Mouse (Mus musculus): ENCODE data around the gene Cabp7. TPM values are rescaled to one million over a fixed set of nuclear protein-coding genes. Genes with fewer than 3 reads are reported as not detected.
A peak's percentile ranks its signal among the peaks of the same experiment; 100 is the strongest.

The Cabp7 gene
- polyA plus RNA-seq, 1 experiment from 2014 or later = 5.1 TPM

DNA sequence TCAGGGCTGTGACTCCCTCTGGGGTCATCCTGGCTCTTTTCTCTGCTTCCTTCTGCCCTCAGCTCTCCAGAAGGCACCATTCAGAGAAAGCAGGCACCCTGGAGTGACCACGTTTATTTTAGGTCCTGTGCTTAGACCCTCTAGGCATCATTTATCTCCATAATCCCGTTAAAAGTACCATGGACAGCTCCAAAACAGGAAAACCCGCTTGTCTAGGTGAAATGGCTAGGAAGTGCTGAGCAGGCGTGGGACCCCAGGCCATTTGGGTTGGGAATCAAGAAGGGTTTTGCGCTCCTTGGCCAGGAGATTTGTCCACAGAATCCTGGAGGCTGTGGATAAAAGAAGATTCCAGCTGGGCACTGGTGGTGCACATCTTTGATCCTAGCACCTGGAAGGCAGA, 17.1 kb upstream of the Cabp7 start:
- Histone ChIP-seq H3K9ac (no peak overlapping the region), H3K27me3 (replicated peaks) (peaks cover 3% of the 10 kb centered on the region; the same call in 1 of the 2 replicates), H3K4me2 (replicated peaks) (no peak overlapping the region), H3K4me3 (no peak overlapping the region), H3K27ac (no peak overlapping the region), H3K36me3 (peaks cover 14% of the 10 kb centered on the region), H3K9me3 (no peaks in the 10 kb centered on the region), H3K4me1 (peaks cover 33% of the 10 kb centered on the region)
- peak; percentile 49; the same call in 1 of the 2 replicates for ATAC-seq (ENCODE audit: low FRiP score, low read depth)
- WGBS = 19% methylated on average over 5 of the region's 5 CpGs

DNA sequence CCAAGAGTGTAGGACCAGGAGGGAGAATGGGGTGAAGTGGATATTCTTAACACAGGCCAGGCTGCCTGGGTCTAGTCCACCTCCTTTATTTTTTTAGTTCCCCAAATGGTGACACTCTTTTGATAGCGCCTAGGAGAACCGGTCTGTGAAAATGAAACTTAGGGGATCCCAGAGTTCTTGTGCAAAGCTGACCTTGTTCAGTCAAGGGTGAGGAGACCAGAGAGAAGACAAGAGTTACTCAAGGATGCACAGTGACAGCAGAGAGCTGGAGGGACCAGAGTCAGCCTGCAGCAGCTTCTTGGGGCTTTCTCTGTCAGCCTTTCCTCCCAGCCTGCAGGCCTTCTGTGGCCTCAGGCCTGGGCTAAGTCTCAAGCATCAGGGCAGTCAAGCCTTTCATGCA, 15.9 kb upstream of the Cabp7 start:
- H3K36me3 ChIP-seq = peaks cover 5% of the 10 kb centered on the region; the same call in 1 of the 2 replicates
- H3K9ac ChIP-seq = no peak overlapping the region
- peaks cover 3% of the 10 kb centered on the region; the same call in 1 of the 2 replicates for H3K27me3 ChIP-seq (replicated peaks)
- no peak overlapping the region for H3K27ac ChIP-seq
- WGBS = 21% methylated on average over 2 of the region's 2 CpGs
- peaks cover 37% of the 10 kb centered on the region for H3K4me1 ChIP-seq
- H3K4me3 ChIP-seq = no peak overlapping the region
- H3K9me3 ChIP-seq = no peaks in the 10 kb centered on the region
- ATAC-seq (ENCODE audit: low FRiP score, low read depth) = no peak
- H3K4me2 ChIP-seq (replicated peaks) = no peak overlapping the region

DNA sequence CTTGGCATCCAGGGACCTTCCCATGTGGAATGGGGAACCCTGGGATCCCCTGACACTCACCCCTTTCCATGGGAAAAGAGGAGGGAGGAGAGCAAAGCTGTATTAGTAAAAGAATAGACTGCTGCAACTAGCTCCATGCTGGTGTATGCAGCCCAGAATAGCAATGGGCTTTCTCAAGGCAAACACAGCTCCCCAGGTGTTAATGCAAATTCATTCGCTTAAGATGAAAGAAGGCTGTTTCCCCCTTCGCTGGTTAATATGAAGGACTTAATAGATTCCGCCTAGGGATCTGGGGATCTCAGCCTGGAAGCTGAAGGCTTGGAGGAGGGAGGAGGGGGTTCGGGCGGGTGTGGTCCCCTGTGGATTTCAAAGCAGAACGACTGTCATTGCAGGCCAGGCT, 15.4 kb upstream of the Cabp7 start:
- 0 out of 2 replicates have a peak overlapping the region, but pooled peaks have one; percentile 3 for H3K27ac ChIP-seq
- H3K4me2 ChIP-seq (replicated peaks) = no peak overlapping the region
- peaks cover 3% of the 10 kb centered on the region; the same call in 1 of the 2 replicates for H3K27me3 ChIP-seq (replicated peaks)
- 11% methylated on average over 6 of the region's 6 CpGs for WGBS
- H3K36me3 ChIP-seq = 0 out of 2 replicates have a peak, but pooled peaks cover 2% of the 10 kb centered on the region
- no peak overlapping the region for H3K9ac ChIP-seq
- ATAC-seq (ENCODE audit: low FRiP score, low read depth) = no peak
- H3K4me1 ChIP-seq = peaks cover 42% of the 10 kb centered on the region
- H3K9me3 ChIP-seq = no peaks in the 10 kb centered on the region
- no peak overlapping the region for H3K4me3 ChIP-seq

DNA sequence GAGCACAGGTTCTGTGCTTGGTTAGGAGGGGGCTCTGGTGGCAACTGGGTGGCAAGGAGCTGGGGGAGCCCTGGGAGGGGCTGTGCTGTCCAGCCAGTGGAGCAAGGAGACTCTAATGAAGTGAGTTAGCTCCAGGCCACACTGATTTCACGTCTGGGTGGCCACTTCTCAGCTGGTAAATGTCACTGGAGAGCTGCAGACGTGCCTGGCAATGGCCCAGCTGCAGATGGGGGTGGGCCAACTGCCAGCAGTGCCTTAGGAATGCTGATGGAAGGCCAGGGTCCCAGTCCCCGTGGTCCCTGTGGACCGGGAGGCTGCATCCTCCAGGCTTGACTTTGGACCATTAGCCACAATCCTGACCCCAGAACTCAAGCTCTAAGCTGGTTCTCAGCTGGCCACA, 13.9 kb upstream of the Cabp7 start:
- Histone ChIP-seq H3K4me2 (replicated peaks) (no peak overlapping the region), H3K4me1 (peaks cover 49% of the 10 kb centered on the region), H3K27ac (no peak overlapping the region), H3K4me3 (no peak overlapping the region), H3K36me3 (no peaks in the 10 kb centered on the region), H3K9me3 (no peaks in the 10 kb centered on the region), H3K9ac (no peak overlapping the region), H3K27me3 (replicated peaks) (peaks cover 3% of the 10 kb centered on the region; the same call in 1 of the 2 replicates)
- ATAC-seq (ENCODE audit: low FRiP score, low read depth) = no peak
- WGBS = 20% methylated on average over 4 of the region's 4 CpGs

DNA sequence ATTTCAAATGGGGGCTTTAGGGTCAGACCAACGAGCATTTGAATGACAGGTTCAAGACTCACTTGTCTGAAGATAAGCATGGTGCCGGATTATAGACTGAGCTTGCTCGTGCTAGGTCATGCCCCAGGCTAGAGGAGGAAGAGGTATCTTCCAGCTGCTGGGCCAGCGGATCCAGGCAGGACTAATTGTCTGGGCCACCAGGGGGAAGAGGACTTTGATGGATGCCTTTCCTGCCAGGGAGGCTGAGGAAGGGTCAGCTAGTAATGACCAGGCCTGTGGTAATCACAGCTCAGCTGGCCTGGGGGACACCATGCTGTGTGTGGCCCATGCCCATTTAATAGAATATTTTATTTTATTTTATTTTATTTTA, 11.2 kb upstream of the Cabp7 start:
- 0 out of 2 replicates have a peak, but pooled peaks cover 4% of the 10 kb centered on the region for H3K9me3 ChIP-seq
- no peak overlapping the region for H3K4me3 ChIP-seq
- H3K4me1 ChIP-seq = peaks cover 41% of the 10 kb centered on the region
- WGBS = 7% methylated on average over 4 of the region's 4 CpGs
- H3K4me2 ChIP-seq (replicated peaks) = no peak overlapping the region
- no peak overlapping the region for H3K9ac ChIP-seq
- peaks cover 3% of the 10 kb centered on the region; the same call in 1 of the 2 replicates for H3K27me3 ChIP-seq (replicated peaks)
- H3K27ac ChIP-seq = no peak overlapping the region
- ATAC-seq (ENCODE audit: low FRiP score, low read depth) = peak; percentile 21; the same call in 1 of the 2 replicates
- no peaks in the 10 kb centered on the region for H3K36me3 ChIP-seq

DNA sequence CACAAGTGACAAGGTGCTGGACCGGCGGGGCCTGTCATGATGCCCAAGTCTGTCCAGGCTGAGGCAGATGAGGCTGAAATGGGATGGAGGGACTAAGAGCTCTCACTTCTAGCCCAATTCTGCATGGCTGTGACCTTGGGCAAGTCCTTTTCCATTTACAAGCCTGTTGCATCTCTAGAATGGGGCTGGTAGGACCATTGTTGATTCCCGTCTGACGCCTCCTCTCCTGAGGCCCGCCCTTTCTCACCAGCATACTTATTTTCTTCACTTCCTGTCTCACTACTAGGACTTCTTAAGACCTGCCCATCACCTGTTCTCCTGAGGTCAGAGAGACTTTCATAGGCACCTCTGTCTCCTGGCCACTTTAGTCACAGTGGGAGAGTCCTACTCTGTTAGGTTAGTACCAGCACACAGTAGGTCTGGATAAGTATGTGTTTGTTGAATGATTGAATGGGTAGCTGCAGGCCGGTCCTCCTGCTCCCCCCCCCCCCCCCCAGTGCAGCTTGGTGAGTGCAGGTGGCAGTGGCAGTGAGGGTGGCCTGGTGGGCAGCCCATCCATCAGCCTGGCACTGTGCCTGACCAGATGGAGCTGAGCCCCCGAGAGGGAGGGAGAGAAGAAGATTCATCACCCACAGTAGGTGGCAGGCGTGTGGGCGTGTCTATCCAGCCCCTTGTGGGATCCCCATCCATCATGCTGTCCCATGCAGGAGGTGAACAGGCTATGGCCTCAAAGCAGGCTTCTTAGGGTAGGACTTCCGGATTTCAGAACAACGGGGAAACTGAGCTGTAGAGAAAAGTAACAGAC, 10.6 kb upstream of the Cabp7 start:
- Histone ChIP-seq H3K4me2 (replicated peaks) (no peak overlapping the region), H3K9me3 (0 out of 2 replicates have a peak, but pooled peaks cover 4% of the 10 kb centered on the region), H3K27ac (no peak overlapping the region), H3K4me3 (no peak overlapping the region), H3K36me3 (no peaks in the 10 kb centered on the region), H3K27me3 (replicated peaks) (peaks cover 3% of the 10 kb centered on the region; the same call in 1 of the 2 replicates), H3K4me1 (peaks cover 36% of the 10 kb centered on the region), H3K9ac (no peak overlapping the region)
- peak; percentile 65 for ATAC-seq (ENCODE audit: low FRiP score, low read depth)
- WGBS = 32% methylated on average over 11 of the region's 11 CpGs

DNA sequence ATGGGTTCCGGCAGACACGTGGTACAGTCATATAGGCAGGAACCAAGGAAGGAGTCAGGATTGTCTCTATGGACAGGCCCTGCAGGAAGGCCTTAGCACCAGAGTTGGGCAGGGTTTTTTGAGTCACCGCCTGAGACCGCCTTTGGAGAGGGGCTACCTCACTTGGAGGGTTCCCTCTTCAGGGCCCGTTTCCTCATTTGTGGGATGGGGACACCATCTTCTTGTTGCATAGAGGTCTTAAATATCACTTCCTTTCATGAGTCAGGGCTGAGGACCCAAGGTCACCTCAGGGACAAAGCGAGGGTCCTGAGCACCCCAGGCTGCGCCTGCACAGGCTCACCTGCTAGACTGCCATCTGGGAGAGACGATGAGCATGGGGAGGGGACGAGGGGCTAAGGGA, 9.9 kb upstream of the Cabp7 start:
- H3K9ac ChIP-seq = no peak overlapping the region
- H3K4me2 ChIP-seq (replicated peaks) = no peak overlapping the region
- H3K4me3 ChIP-seq = no peak overlapping the region
- 72% methylated on average over 9 of the region's 9 CpGs for WGBS
- no peak overlapping the region for H3K27ac ChIP-seq
- H3K27me3 ChIP-seq (replicated peaks) = peaks cover 3% of the 10 kb centered on the region; the same call in 1 of the 2 replicates
- H3K36me3 ChIP-seq = no peaks in the 10 kb centered on the region
- ATAC-seq (ENCODE audit: low FRiP score, low read depth) = no peak
- H3K9me3 ChIP-seq = 0 out of 2 replicates have a peak, but pooled peaks cover 4% of the 10 kb centered on the region
- peaks cover 30% of the 10 kb centered on the region for H3K4me1 ChIP-seq

DNA sequence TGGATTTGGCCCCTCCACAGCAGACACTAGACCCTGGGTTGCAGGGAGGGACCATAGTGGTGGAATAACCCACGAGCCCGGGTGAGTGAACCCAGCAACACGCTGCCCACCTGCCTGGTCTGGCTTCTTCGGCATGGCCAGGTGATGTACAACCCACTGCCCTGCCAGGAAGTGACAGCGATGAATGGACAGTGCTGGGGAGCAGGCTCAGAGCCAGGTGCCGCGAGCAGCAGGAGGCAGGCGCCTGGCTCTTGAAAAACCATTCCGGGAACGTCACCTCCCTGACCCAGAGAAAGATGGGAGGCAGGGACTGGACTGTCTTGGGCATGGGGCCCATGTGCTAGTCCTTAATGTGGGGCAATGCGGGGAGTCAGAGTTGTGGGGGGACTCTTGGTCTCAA, 8.3 kb upstream of the Cabp7 start:
- 0 out of 2 replicates have a peak, but pooled peaks cover 4% of the 10 kb centered on the region for H3K9me3 ChIP-seq
- no peak overlapping the region for H3K27ac ChIP-seq
- H3K4me3 ChIP-seq = no peak overlapping the region
- H3K4me1 ChIP-seq = peaks cover 31% of the 10 kb centered on the region
- WGBS = 71% methylated on average over 11 of the region's 11 CpGs
- H3K27me3 ChIP-seq (replicated peaks) = peaks cover 11% of the 10 kb centered on the region
- H3K4me2 ChIP-seq (replicated peaks) = no peak overlapping the region
- no peak overlapping the region for H3K9ac ChIP-seq
- ATAC-seq (ENCODE audit: low FRiP score, low read depth) = no peak
- no peaks in the 10 kb centered on the region for H3K36me3 ChIP-seq

DNA sequence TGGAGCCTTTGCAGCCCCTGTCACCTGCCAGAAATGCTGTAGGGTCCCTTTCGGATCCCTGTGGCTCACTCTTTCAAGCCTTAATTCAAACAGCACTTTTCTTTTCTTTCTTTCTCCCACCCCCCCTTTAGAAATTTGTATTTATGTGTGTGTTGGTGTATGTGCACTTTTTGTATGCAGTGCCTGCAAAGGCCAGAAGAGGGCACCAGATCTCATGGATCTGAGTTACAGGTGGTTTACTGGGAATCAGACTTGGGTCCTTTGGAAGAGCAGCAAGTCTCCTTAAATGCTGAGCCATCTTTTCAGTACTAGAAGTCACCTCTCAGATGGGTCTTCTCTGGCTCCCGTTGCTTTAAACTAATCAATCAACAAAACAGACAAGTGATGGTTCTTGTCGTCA, 7.5 kb upstream of the Cabp7 start:
- peaks cover 32% of the 10 kb centered on the region for H3K4me1 ChIP-seq

DNA sequence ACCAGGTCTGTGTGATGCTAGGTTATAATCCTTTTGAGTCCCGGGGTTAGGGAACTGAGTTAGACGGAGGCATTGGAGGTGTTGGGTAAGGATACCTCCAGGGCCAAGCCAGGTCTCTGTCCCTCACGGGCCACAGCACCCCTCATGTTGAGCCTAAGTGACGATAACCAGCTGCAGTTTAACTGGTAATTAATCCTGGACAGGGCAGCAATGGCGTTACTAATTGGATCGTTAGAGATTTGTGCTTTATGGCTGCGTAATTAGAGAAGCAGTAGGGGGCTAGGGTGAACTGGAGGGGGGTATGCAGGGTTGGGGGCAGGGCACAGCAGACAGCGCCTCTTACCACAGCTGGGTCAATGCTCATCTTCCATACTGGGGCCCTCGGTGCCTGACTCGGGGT, 6.3 kb upstream of the Cabp7 start:
- H3K4me3 ChIP-seq = no peak overlapping the region
- no peak overlapping the region for H3K27ac ChIP-seq
- H3K27me3 ChIP-seq (replicated peaks) = peaks cover 28% of the 10 kb centered on the region

More for the DNA sequence above, 7.5 kb upstream of the Cabp7 start:
- no peak for ATAC-seq (ENCODE audit: low FRiP score, low read depth)
- Histone ChIP-seq H3K4me3 (no peak overlapping the region), H3K9ac (no peak overlapping the region), H3K36me3 (no peaks in the 10 kb centered on the region), H3K27ac (no peak overlapping the region), H3K27me3 (replicated peaks) (peaks cover 18% of the 10 kb centered on the region), H3K9me3 (0 out of 2 replicates have a peak, but pooled peaks cover 4% of the 10 kb centered on the region), H3K4me2 (replicated peaks) (no peak overlapping the region)
- 90% methylated on average over 3 of the region's 3 CpGs for WGBS

DNA sequence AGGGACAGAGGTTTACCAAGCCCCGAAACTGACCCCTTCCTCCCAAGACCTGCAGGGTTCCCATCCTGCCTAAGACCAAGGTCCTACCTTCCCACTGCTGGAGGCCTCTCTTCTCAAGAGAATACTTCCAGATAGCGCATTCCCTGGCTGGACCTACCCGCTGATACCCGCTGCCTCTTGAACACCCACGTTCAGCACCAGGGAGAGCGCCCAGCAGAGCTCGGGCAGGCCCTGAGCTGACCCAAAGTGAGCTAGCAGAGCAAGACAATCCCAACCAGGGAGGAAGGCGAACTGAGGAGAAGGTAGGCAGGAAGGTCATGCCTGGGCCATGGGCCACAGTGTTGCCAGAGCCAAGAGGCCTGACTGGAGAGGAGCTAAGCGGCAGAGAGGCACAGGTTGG, 3.7 kb upstream of the Cabp7 start:
- peaks cover 44% of the 10 kb centered on the region for H3K4me1 ChIP-seq

More for the DNA sequence above, 6.3 kb upstream of the Cabp7 start:
- no peak overlapping the region for H3K9ac ChIP-seq
- H3K36me3 ChIP-seq = no peaks in the 10 kb centered on the region
- 0 out of 2 replicates have a peak, but pooled peaks have one; percentile 11 for ATAC-seq (ENCODE audit: low FRiP score, low read depth)
- H3K4me1 ChIP-seq = peaks cover 39% of the 10 kb centered on the region
- H3K4me2 ChIP-seq (replicated peaks) = no peak overlapping the region
- 24% methylated on average over 10 of the region's 10 CpGs for WGBS
- H3K9me3 ChIP-seq = 0 out of 2 replicates have a peak, but pooled peaks cover 4% of the 10 kb centered on the region

DNA sequence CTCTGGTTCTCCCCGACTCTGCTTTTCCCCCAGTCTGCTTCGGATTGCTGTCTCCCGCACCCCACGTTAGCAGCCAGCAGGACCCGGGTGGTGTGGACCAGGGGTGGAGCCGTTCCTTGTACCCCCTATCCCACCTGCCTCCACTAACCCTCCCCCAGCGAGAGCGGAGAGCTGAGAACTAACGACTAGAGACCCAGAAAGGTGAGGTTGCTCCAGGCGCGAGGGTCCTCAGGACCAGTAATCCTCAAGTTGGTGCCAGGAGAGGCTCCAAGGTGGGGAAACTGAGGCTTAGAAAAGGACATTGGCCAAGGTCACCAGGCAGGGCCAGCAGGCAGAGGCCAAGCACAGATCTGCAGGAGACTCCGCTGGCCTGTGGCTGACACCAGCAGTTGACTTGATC, 707 bp upstream of the Cabp7 start:
- WGBS = 2% methylated on average over 12 of the region's 12 CpGs
- Histone ChIP-seq H3K36me3 (no peaks in the 10 kb centered on the region), H3K27me3 (replicated peaks) (peaks cover 71% of the 10 kb centered on the region), H3K27ac (no peak overlapping the region), H3K4me3 (peak overlapping the region; percentile 66), H3K9ac (peak overlapping the region; percentile 58; the same call in 1 of the 2 replicates), H3K4me2 (replicated peaks) (peak overlapping the region; percentile 98), H3K9me3 (no peaks in the 10 kb centered on the region), H3K4me1 (peaks cover 46% of the 10 kb centered on the region)
- no peak for ATAC-seq (ENCODE audit: low FRiP score, low read depth)

More for the DNA sequence above, 3.7 kb upstream of the Cabp7 start:
- Histone ChIP-seq H3K9me3 (0 out of 2 replicates have a peak, but pooled peaks cover 4% of the 10 kb centered on the region), H3K36me3 (no peaks in the 10 kb centered on the region), H3K4me3 (no peak overlapping the region), H3K4me2 (replicated peaks) (no peak overlapping the region), H3K27me3 (replicated peaks) (peaks cover 52% of the 10 kb centered on the region), H3K27ac (no peak overlapping the region), H3K9ac (no peak overlapping the region)
- WGBS = 9% methylated on average over 9 of the region's 9 CpGs
- ATAC-seq (ENCODE audit: low FRiP score, low read depth) = no peak
